Mouse (Mus musculus) cerebellum, adult 11-12 months (tissue): Measurements from ENCODE around the gene N4bp2.

Experiments used
- DNase-seq: peaks from one replicate; pipeline ENCODE4 v3.0.0; 2022

The N4bp2 gene

DNA sequence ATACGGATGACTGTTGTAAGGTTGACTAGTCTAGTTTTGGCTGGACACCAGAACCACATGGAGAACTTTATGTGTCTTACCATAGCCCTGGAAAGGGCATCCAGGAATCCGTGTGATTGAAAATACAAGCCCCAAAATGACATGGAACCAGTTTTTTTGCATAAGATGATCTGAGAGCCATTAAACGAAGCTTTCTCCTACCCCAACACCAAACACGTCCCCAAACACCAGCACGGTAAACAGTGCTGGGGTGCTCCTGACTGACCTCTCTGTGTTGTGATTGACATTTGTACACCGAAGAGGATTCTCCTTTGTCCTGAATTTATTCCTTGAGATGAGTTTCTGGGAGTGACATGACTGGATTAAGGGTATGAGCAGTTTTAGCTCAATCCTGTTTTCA, 103.3 kb downstream of the N4bp2 start:
- no peak for DNase-seq

DNA sequence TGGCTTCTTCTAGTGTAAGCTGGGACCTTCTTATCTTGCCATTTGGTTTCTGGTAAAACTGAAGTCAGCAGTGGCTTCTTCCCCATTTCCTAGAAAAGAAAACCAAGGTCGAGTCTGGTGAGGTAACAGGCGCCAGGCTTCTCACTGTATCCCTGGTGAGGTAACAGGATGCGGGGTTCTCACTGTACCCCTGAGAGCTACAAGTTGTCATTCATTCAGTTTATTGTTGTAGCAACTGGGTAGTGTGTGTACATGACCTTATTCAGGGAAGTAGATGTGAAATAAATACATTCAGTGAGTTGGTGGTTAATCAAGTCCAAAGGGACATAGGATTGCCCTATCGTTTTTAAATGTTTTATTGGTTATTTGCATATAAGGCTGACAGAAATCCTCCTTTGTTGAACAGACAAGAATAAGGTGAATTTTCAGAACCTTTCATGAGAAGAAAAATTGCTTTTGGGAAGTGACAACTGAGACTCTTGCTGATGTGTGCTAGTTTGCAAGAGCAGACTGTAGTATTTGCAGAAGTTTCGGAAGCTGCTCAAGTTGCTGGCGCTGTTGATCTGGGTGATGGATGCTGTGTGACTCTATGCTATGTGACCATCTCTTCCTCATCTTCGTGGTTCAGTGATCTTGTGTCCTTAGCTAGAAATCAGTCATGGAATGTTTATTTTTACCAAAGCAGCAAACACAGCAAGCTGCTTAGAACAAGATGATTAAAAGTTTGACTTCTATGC, 104.2 kb downstream of the N4bp2 start:
- no peak for DNase-seq

DNA sequence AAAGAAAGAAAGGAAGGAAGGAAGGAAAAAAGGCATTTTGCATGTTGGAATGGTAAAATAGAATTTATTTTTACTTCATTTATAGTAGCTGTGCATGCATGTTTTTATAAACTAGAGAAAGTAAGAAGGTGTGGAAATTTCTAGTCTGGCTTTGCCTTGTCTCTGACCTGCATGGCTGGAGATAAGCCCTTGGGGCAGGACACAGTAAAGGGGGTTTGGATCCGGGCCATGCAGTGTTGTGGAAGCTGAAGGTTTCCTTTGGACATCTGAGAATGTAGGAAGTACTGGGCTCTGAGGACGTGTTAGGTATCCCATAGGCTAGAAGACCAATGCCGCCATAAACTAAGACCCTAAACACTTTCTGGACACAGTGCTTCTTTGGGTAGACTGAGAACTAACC, 105.1 kb downstream of the N4bp2 start:
- DNase-seq, result no peak

DNA sequence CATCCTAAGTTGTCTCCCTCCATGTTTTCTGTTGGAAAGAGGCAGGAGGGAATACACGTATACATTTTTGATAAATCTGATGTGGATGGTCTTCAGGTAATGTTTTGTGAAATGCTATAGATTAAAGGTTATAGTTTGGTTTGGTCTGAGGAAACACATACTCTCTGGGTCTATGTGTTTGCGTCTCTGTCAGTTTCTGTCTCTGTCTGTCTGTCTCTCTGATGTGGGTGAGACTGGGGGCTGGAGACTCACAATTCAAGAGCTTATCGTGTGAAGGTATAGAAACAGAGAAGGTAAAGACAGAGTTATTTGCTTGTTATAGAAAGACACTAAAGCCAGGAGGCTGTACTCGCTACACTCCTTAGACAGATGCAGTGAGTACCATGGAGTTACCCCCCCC, 106.3 kb downstream of the N4bp2 start:
- DNase-seq, result no peak

DNA sequence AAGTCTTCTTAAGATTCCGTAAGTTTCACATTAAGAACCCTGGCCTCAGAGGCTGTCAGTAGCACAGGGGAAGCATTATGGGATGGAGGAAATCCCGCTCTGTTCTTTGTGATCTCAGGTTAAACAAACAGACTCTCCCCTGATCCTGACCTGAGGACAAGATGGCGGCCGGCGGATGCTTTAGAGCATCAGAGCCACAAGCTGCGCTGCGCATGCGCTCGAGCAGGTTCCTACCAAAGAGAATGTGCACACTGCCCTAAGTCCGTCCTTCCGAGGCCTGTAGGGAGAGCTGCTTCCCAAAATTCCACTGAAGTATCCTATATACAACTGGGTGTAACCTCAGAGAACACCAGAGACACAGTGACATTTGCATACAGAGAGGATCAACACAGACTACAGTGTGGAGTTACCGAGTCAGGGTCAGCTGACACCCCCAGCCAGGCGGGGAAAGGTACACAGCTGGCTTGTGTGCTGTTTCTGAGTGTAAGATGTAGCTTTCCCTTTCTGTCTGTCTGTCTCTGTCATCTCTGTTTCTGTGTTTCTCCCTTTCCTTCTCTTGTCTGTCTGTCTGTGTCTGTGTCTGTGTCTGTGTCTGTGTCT, 108.1 kb downstream of the N4bp2 start:
- DNase-seq, result no peak

DNA sequence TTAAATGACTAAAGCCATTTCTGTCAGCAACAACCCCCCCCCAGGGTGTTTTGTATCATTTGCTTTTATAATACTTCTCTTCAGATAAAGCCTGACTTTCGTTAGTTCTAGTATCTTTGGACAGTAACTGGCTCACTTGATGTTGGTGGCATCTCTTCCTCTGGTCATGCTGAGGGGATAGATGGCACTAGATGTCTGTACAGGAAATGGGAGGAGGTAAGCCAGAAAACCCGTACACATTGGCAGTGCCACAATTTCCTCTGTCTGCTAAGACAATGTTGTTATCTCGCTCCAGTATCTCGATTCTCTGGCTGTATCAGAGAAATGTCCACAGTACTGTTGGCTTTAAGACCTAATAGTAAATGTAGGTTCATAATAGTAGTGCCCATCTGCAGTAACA, 109.9 kb downstream of the N4bp2 start:
- no peak for DNase-seq

DNA sequence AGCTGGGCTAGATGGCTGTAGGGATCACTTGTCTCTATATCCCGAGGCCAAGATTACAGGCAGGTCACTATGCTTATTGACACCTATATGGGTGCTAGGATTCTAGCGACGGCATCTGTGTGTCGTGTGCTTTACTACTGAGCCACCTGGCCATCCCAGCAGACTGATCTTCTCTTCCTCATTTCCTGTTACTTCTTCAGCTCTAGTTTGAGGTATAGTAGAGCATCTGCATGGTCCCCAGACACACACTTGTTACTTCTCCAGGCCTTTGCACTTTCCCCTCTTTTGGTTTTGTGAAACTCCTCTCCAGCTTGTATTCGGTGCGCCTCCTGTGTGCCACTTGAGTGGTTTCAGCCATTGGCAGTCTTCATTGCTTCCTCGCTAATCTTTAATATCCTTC, 111.9 kb downstream of the N4bp2 start:
- no peak for DNase-seq

DNA sequence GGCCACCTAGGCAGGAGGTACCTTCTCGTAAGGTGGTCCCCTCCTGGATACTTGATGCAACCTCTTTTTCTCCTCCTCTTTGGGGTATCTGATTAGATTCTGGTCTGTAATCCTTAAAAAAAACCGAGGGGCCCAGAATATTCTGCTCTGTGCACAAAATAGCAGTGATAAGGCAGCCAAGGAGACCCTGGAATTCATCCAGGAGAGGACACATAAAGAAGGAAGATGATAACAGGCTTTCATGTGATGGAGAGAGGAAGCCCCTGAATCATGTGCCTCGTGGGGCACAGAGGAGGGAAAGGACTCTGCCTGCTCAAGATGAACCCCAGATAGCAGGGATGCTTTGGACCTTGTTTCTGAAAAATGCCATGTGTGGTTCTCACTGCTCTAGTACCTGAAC, 115.0 kb downstream of the N4bp2 start:
- DNase-seq, result no peak
